Mouse (Mus musculus) embryonic fibroblast, embryonic 13.5 days (primary cell): Measurements from ENCODE around the gene Wdr6.

Source experiments
- CTCF ChIP-seq: IDR thresholded peaks from 2 replicates; pipeline ENCODE4 v1.5.1; 2011; ENCODE audit warnings: mild to moderate bottlenecking, control low read depth, low read length, moderate library complexity, borderline replicate concordance; ENCODE audit not compliant: insufficient read depth
- POLR2A ChIP-seq: IDR thresholded peaks from 2 replicates; pipeline ENCODE4 v1.6.1; 2011; ENCODE audit warnings: low read depth, mild to moderate bottlenecking, control low read depth, low read length, moderate library complexity

DNA sequence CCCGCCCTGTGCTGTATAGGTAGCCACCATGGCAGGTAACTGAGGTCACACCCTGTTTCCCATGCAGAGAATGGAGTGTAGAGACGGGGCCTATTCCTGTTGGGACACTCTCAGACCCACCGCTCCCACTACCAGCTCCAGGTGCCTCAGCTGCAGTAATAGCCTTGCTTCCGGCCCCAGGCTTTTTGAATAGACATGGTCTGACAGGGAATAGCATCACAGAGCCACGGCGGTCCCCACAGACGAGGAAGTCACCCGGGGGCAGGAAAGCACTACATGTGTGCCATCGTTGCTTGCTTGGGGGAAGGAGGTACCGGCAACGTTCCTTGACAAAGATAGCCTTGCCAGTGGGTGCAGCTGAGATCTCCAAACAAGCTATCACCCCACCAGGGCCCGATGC is 3.6 kb downstream of the Wdr6 start:
- TF ChIP-seq POLR2A (no peak), CTCF (no peak)
